Mouse (Mus musculus) limb, embryonic 14.5 days (tissue): ENCODE data around the gene 2210016L21Rik. TPM values are rescaled to one million over a fixed set of nuclear protein-coding genes. Genes with fewer than 3 reads are reported as not detected.

ENCODE experiments used
- ATAC-seq: fragments of 200-750 bp; cut with Nextera tagmentation; 2 replicates; pipeline ENCODE4 v1.8.0; 2017; ENCODE audit warnings: low read depth, moderate number of reproducible peaks, moderate TSS enrichment; ENCODE audit not compliant: low FRiP score
- DNase-seq: peaks from one replicate; pipeline ENCODE4 v3.0.0-alpha.2; 2015; ENCODE audit warnings: low spot score
- H3K27ac ChIP-seq: fragments of 300-500 bp; sonication (generic); replicated peaks from 2 replicates; pipeline ENCODE4 v1.5.1; 2014; ENCODE audit warnings: low read depth, mild to moderate bottlenecking, low read length, moderate library complexity, mixed read lengths
- H3K27me3 ChIP-seq: fragments of 300-500 bp; sonication (generic); 2 replicates; pipeline ENCODE4 v1.6.1; 2014; ENCODE audit warnings: low read length, mixed read lengths; ENCODE audit not compliant: control insufficient read depth, insufficient read depth
- H3K36me3 ChIP-seq: fragments of 300-500 bp; sonication (generic); 2 replicates; pipeline ENCODE4 v1.6.1; 2014; ENCODE audit warnings: mild to moderate bottlenecking, low read length, moderate library complexity, mixed read lengths; ENCODE audit not compliant: control insufficient read depth, insufficient read depth
- H3K4me1 ChIP-seq: fragments of 300-500 bp; sonication (generic); 2 replicates; pipeline ENCODE4 v1.6.1; 2014; ENCODE audit warnings: antibody characterized with exemption, low read length, mixed read lengths; ENCODE audit not compliant: control insufficient read depth, insufficient read depth
- H3K4me2 ChIP-seq: fragments of 300-500 bp; sonication (generic); replicated peaks from 2 replicates; pipeline ENCODE4 v1.6.1; 2014; ENCODE audit warnings: low read depth, mild to moderate bottlenecking, low read length, moderate library complexity; ENCODE audit not compliant: severe bottlenecking
- H3K4me3 ChIP-seq: fragments of 300-500 bp; sonication (generic); replicated peaks from 2 replicates; pipeline ENCODE4 v1.5.1; 2014; ENCODE audit warnings: low read length
- H3K9ac ChIP-seq: fragments of 300-500 bp; sonication (generic); 2 replicates; pipeline ENCODE4 v1.6.1; 2014; ENCODE audit warnings: mild to moderate bottlenecking, low read depth, low read length, moderate library complexity; ENCODE audit not compliant: severe bottlenecking
- H3K9me3 ChIP-seq: fragments of 300-500 bp; sonication (generic); 2 replicates; pipeline ENCODE4 v1.6.1; 2016; ENCODE audit warnings: low read length; ENCODE audit not compliant: control insufficient read depth
- POLR2A ChIP-seq: fragments of 200-500 bp; IDR thresholded peaks from 2 replicates; pipeline ENCODE4 v1.8.0; 2012; ENCODE audit warnings: inconsistent platforms, mild to moderate bottlenecking, moderate library complexity, borderline replicate concordance; ENCODE audit not compliant: insufficient read depth, insufficient read length; ENCODE audit errors: extremely low read depth
- WGBS: fragments of 180-500 bp; shearing (Covaris S2); extraction: QIAGEN DNeasy Blood & Tissue Kit; methylation state at CpG from one replicate; pipeline ENCODE4 v1.1.7; 2014; 5-methylcytosine and 5-hydroxymethylcytosine counted together
- polyA plus RNA-seq, 2 experiments: library from polyadenylated mRNA; depleted of rRNA in 1 of 2; stranded (reverse) in 1 of 2; unstranded in 1 of 2; fragments of >200 nt; fragmentation: Nextera tagmentation in 1 of 2; extraction: Ambion mirVana in 1 of 2; gene quantifications; 2 replicates each; pipeline versions ENCODE4 v1.2.1 to v1.2.3; 2012 to 2014

The 2210016L21Rik gene
- polyA plus RNA-seq, 2 experiments: 41.3 to 54.7 TPM

DNA sequence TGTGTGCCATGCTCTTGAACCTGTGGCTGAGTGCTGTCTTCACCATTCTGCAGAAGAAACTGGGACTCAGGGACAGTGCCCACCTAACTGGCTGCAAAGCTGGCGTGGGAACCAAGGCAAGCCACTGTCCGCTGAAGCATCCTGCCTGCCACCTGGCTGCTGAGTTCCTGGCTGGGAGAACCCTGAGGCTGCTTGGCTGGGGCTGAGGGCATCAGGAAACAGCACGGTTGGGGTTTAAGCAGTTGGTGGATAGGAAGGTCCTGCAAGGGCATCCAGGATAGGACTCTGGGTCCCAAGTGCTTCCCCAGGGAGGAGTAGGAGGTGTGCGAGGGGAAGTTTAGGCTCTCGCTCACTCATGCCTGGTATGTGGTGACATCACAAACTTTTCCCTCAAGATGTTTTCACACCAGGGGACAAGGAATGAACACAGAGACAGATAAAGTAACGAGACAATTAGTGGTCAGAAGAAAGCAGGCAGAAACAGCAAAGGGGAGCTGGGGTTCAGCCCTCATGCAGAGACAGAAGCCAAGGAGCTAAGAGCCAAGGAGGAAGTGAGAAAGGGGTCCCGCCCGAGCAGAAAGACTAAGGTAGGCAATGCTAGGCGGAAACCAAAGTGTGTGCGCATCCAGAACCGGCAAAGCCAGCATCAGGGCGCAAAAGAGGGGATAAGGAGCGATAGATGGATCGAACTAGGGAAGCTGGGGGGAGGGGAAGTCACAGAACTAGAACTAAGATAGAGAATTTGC is 25.7 kb downstream of the 2210016L21Rik start:
- no peak overlapping the region for H3K9ac ChIP-seq
- no peak for TF ChIP-seq POLR2A
- no peak overlapping the region for H3K27ac ChIP-seq
- no peaks in the 10 kb centered on the region for H3K9me3 ChIP-seq
- no peak for DNase-seq
- no peaks in the 10 kb centered on the region for H3K27me3 ChIP-seq
- H3K4me2 ChIP-seq: no peak overlapping the region
- H3K36me3 ChIP-seq: no peaks in the 10 kb centered on the region
- no peaks in the 10 kb centered on the region for H3K4me1 ChIP-seq
- no peak overlapping the region for H3K4me3 ChIP-seq
- 37% methylated on average over 14 of the region's 14 CpGs for WGBS
- no peak for ATAC-seq

DNA sequence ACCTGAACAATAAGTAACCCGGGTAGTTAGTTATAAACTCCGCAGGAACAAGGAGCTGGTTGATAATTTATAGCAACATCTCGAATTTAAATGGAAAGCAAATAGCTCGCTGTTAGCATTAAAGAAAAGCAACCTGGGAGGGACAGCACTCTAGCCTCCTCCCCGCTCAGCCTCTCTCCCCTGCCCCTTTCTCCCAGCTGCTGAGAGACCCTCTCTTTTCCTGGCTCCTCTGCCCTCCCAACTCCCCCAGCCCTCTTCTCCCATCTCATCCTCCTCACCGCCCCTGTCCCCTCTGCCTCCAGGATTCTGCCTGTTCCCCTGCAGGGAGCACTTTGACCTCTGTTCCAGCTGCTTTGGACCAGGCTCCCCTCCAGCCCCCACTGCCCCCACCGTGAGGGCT is 26.7 kb downstream of the 2210016L21Rik start:
- H3K27ac ChIP-seq: no peak overlapping the region
- H3K9ac ChIP-seq: no peak overlapping the region
- no peaks in the 10 kb centered on the region for H3K27me3 ChIP-seq
- 25% methylated on average over 7 of the region's 7 CpGs for WGBS
- no peak for TF ChIP-seq POLR2A
- H3K36me3 ChIP-seq: no peaks in the 10 kb centered on the region
- no peak overlapping the region for H3K4me3 ChIP-seq
- DNase-seq (no peak), ATAC-seq (no peak)
- H3K9me3 ChIP-seq: no peaks in the 10 kb centered on the region
- H3K4me1 ChIP-seq: no peaks in the 10 kb centered on the region
- H3K4me2 ChIP-seq: no peak overlapping the region

DNA sequence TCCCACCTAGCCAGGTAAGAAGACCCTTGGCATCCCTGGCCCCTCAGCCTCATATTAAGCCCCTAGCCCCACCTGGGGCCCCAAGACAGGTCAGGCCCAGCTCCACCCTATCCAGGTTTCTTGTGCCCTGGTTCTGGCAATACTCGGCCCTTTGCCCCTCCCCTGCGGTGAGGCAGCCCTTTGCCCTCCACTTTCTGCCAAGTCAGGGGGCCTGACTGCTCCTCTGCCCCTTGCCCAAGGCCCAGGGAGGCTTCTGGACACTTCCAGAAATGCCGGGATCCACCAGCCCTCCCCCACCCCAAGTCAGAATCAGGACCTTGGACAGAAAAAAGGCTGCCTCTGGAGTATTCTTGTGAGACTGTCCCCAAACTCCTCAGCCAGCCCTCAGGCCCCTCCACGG is 27.1 kb downstream of the 2210016L21Rik start:
- 20% methylated on average over 4 of the region's 4 CpGs for WGBS
- H3K36me3 ChIP-seq: no peaks in the 10 kb centered on the region
- H3K4me3 ChIP-seq: no peak overlapping the region
- TF ChIP-seq POLR2A: no peak
- DNase-seq (no peak), ATAC-seq (no peak)
- no peaks in the 10 kb centered on the region for H3K4me1 ChIP-seq
- H3K9me3 ChIP-seq: no peaks in the 10 kb centered on the region
- no peak overlapping the region for H3K4me2 ChIP-seq
- H3K27me3 ChIP-seq: no peaks in the 10 kb centered on the region
- H3K27ac ChIP-seq: no peak overlapping the region
- no peak overlapping the region for H3K9ac ChIP-seq

GRCm38 (mm10) chr5:114969609-114970215 is 27.8 kb downstream of the 2210016L21Rik start:
- 59% methylated on average over 13 of the region's 13 CpGs for WGBS
- H3K36me3 ChIP-seq: no peaks in the 10 kb centered on the region
- ATAC-seq (no peak), DNase-seq (no peak)
- H3K27ac ChIP-seq: no peak overlapping the region
- no peak overlapping the region for H3K4me3 ChIP-seq
- no peak overlapping the region for H3K9ac ChIP-seq
- no peaks in the 10 kb centered on the region for H3K4me1 ChIP-seq
- no peak for TF ChIP-seq POLR2A
- no peak overlapping the region for H3K4me2 ChIP-seq
- no peaks in the 10 kb centered on the region for H3K27me3 ChIP-seq
- H3K9me3 ChIP-seq: no peaks in the 10 kb centered on the region

- H3K4me2 ChIP-seq: no peak within 1 kb of the TSS
- no peaks in the 10 kb centered on the region for H3K4me1 ChIP-seq
- H3K36me3 ChIP-seq: no peaks in the 10 kb centered on the region
- WGBS: 73% methylated on average over 16 of the region's 17 CpGs
- ATAC-seq: no peak
- no peak within 1 kb of the TSS for H3K27ac ChIP-seq
- DNase-seq: no peak
- no peak within 1 kb of the TSS for H3K9ac ChIP-seq
- no peaks in the 10 kb centered on the region for H3K27me3 ChIP-seq
- no peak for TF ChIP-seq POLR2A
- no peaks in the 10 kb centered on the region for H3K9me3 ChIP-seq
- no peak within 1 kb of the TSS for H3K4me3 ChIP-seq
Observed at GRCm38 (mm10) chr5:114970824-114971227, 28.9 kb downstream of the 2210016L21Rik start, which contains the start of gene Hnf1a. Hnf1a (minus strand) TSS chr5:114971094.

DNA sequence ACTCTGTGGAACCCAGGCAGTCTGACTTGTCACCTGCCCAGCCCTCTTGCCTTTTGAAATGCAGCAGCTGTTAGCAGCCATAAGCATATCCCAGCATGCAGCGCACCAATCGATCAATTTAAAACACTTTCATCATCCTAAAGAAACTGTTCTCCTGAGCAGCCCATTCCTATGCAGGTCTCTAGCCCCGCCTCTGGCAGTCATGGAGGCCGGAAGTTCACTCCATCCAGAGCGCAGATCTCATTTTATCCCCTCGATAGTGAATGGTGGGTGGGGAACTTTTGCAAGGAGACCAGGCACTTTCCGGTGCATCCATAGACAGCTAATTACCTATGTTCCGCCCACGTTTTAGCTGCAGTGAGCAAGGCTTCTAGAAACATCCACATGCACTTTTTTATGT is 30.2 kb downstream of the 2210016L21Rik start:
- Histone ChIP-seq H3K4me3 (no peak overlapping the region), H3K27ac (no peak overlapping the region), H3K4me1 (no peaks in the 10 kb centered on the region), H3K27me3 (no peaks in the 10 kb centered on the region), H3K9me3 (no peaks in the 10 kb centered on the region), H3K4me2 (no peak overlapping the region), H3K9ac (no peak overlapping the region), H3K36me3 (no peaks in the 10 kb centered on the region)
- DNase-seq (no peak), ATAC-seq (no peak)
- TF ChIP-seq POLR2A: no peak
- 77% methylated on average over 9 of the region's 9 CpGs for WGBS
